Mouse (Mus musculus) hindbrain, embryonic 13.5 days (tissue): ENCODE data around the gene Pfas. TPM values are rescaled to one million over a fixed set of nuclear protein-coding genes. Genes with fewer than 3 reads are reported as not detected.
"Not testable (repeated sequence)": the region's sequence is repeated elsewhere in the genome, so short reads cannot be mapped to it uniquely, and the experiment has no call there.

Experiments used
- ATAC-seq: fragments of 200-750 bp; cut with Nextera tagmentation; 2 replicates; pipeline ENCODE4 v1.8.0; 2017; ENCODE audit warnings: moderate TSS enrichment; ENCODE audit not compliant: low FRiP score
- H3K27ac ChIP-seq: fragments of 300-500 bp; sonication (generic); 2 replicates; pipeline ENCODE4 v1.5.1; 2015; ENCODE audit warnings: inconsistent platforms, mild to moderate bottlenecking, moderate library complexity
- H3K27me3 ChIP-seq: fragments of 300-500 bp; sonication (generic); 2 replicates; pipeline ENCODE4 v1.6.1; 2015; ENCODE audit warnings: mild to moderate bottlenecking, inconsistent platforms
- H3K36me3 ChIP-seq: fragments of 300-500 bp; sonication (generic); 2 replicates; pipeline ENCODE4 v1.6.1; 2015; ENCODE audit warnings: mild to moderate bottlenecking, inconsistent platforms
- H3K4me1 ChIP-seq: fragments of 300-500 bp; sonication (generic); replicated peaks from 2 replicates; pipeline ENCODE4 v1.6.1; 2015; ENCODE audit warnings: inconsistent platforms
- H3K4me2 ChIP-seq: fragments of 300-500 bp; sonication (generic); 2 replicates; pipeline ENCODE4 v1.6.1; 2015; ENCODE audit warnings: inconsistent platforms, mild to moderate bottlenecking, moderate library complexity
- H3K4me3 ChIP-seq: fragments of 300-500 bp; sonication (generic); 2 replicates; pipeline ENCODE4 v1.5.1; 2015; ENCODE audit warnings: mild to moderate bottlenecking, inconsistent platforms
- H3K9ac ChIP-seq: fragments of 300-500 bp; sonication (generic); 2 replicates; pipeline ENCODE4 v1.6.1; 2015; ENCODE audit warnings: mild to moderate bottlenecking, inconsistent platforms
- H3K9me3 ChIP-seq: fragments of 300-500 bp; sonication (generic); 2 replicates; pipeline ENCODE4 v1.6.1; 2016; ENCODE audit warnings: inconsistent platforms
- WGBS: fragments of 180-500 bp; shearing (Covaris S2); methylation state at CpG from one replicate; pipeline ENCODE4 v1.1.7; 2015; 5-methylcytosine and 5-hydroxymethylcytosine counted together
- polyA plus RNA-seq: library from polyadenylated mRNA; unstranded; fragments of >200 nt; fragmentation: Nextera tagmentation; extraction: Ambion mirVana; gene quantifications from 2 replicates; pipeline ENCODE4 v1.2.1, GENCODE M21; 2015

The Pfas gene
- polyA plus RNA-seq, 1 experiment from 2014 or later = 19.1 TPM

DNA sequence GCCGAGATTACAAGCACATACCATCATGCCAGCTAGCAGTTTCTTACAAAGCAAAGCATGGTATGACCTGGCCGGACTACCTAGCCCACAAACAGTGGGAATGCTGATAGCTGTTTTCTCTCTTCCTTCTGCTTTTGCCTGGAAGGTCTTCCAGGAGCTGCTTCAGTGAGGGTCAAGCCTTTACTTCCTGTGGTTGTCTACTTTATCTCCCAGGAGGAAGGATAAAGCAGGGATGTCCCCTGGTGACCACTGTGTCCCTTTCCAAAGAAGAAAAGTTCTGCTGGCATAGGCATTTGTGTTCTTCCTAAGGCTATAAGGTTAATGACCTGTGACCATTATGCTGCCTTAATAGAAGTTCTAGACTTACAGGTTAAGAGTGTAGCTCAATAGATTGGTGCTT is 44.9 kb downstream of the Pfas start:
- H3K27ac ChIP-seq = no peak overlapping the region
- 82% methylated on average over 2 of the region's 2 CpGs for WGBS
- no peak overlapping the region for H3K4me3 ChIP-seq
- no peaks in the 10 kb centered on the region for H3K36me3 ChIP-seq
- peaks cover 15% of the 10 kb centered on the region for H3K27me3 ChIP-seq
- ATAC-seq = no peak
- H3K9ac ChIP-seq = no peak overlapping the region
- no peaks in the 10 kb centered on the region for H3K9me3 ChIP-seq
- H3K4me1 ChIP-seq = peaks cover 13% of the 10 kb centered on the region
- no peak overlapping the region for H3K4me2 ChIP-seq

DNA sequence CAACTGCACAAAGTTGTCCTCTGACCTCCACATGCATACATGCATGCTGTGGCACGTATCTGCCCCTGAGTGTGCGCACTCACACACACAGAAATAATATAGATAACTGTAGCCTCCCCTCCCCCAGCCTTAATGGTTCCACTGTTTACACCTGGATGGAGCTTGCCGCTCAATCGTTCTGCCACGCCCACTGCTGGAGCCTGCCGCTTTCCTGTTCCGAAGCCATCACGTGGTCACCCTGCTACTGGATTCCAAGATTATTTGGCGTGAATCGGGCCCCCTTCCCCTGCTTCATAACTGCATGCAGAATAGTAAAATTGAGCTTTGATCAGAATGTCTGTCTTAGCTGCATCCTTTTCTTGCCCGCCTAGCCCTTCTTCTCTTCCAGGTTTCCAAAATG is 46.1 kb downstream of the Pfas start:
- not testable (repeated sequence) for H3K36me3 ChIP-seq, ATAC-seq, H3K4me2 ChIP-seq, H3K4me3 ChIP-seq, H3K9me3 ChIP-seq, H3K9ac ChIP-seq, H3K4me1 ChIP-seq, H3K27ac ChIP-seq
- 29% methylated on average over 11 of the region's 11 CpGs for WGBS
- peaks cover 24% of the 10 kb centered on the region for H3K27me3 ChIP-seq

DNA sequence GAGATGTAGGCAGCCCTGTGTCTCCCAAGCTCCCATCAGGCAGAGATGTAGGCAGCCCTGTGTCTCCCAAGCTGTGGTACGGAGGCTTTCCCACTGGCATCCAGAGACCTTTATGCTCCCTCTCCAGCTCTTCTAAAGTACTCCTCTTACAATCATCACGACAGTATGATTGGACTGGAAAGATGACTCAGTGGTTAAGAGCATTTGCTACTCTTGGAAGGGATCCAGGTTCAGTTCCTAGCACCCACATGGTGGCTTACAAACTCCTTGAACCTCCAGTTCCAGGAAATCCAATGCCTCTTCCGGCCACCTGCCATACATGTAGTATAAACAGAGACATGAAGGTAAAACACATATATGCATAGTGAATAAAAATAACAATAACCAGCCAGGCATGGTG is 46.7 kb downstream of the Pfas start:
- ATAC-seq = no peak
- 75% methylated on average over 3 of the region's 3 CpGs for WGBS
- H3K36me3 ChIP-seq = no peaks in the 10 kb centered on the region
- H3K27ac ChIP-seq = no peak overlapping the region
- no peak overlapping the region for H3K9ac ChIP-seq
- peaks cover 28% of the 10 kb centered on the region for H3K27me3 ChIP-seq
- H3K9me3 ChIP-seq = no peaks in the 10 kb centered on the region
- no peak overlapping the region for H3K4me3 ChIP-seq
- H3K4me1 ChIP-seq = no peaks in the 10 kb centered on the region
- no peak overlapping the region for H3K4me2 ChIP-seq

GRCm38 (mm10) chr11:68957971-68958370 is 50.3 kb downstream of the Pfas start:
- Histone ChIP-seq H3K4me2 (no peak overlapping the region), H3K4me3 (no peak overlapping the region), H3K27me3 (peaks cover 58% of the 10 kb centered on the region), H3K9ac (no peak overlapping the region), H3K36me3 (no peaks in the 10 kb centered on the region), H3K4me1 (peaks cover 11% of the 10 kb centered on the region), H3K9me3 (no peaks in the 10 kb centered on the region), H3K27ac (no peak overlapping the region)
- no peak for ATAC-seq
- WGBS = 95% methylated on average over 1 of the region's 1 CpGs

DNA sequence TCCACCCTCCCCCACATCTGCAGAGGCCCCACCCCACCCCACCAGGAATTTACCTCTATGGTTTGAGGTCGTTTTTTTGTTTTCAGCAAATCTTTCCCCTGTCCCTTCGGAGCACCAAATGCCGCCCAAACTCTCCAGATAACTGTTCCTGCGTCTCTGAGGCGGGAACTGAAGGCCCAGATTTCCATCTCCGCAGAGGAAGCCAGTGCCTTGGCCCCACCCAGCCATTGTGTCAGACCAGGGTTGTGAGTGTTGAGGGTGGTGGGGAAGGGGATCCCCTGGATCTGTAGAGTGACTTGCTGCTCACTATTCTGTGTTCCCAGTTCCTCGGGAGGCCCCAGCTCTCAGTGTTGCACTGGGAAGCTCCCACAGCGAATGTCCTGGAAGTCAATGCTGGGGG is 51.0 kb downstream of the Pfas start, which contains the start of gene Arhgef15:
Gene Arhgef15 (minus strand): TSS at position 173 of the 400 bp plus-strand sequence.
- no peak for ATAC-seq
- Histone ChIP-seq H3K4me1 (peaks cover 11% of the 10 kb centered on the region), H3K9me3 (no peaks in the 10 kb centered on the region), H3K4me2 (peak within 1 kb of the TSS; percentile 11; the same call in 1 of the 2 replicates), H3K4me3 (0 out of 2 replicates have a peak within 1 kb of the TSS, but pooled peaks have one; percentile 12), H3K36me3 (no peaks in the 10 kb centered on the region), H3K27me3 (peaks cover 58% of the 10 kb centered on the region), H3K27ac (no peak within 1 kb of the TSS), H3K9ac (no peak within 1 kb of the TSS)
- whole genome bisulfite sequencing = 34% methylated on average over 8 of the region's 8 CpGs

DNA sequence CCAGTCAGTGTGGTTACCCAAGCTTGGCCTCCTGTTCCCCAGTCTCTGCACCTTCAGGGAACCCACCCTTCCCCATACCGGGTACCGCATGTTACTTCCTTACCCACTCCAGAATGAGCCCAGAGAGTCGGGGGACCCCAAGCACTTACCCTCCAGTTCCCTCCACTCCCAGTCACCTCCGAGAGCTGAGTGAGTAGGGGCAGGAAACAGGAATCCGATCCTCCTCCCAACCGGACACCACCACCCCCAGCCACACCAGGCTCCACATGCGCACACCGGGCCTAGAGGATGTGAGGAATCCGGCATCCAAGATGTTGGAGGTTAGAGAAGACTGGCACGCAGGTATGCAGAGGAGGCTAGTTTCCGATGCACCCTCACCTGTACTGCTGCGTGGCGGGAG is 51.6 kb downstream of the Pfas start:
- Histone ChIP-seq H3K36me3 (no peaks in the 10 kb centered on the region), H3K27me3 (peaks cover 62% of the 10 kb centered on the region), H3K27ac (no peak overlapping the region), H3K4me1 (peaks cover 11% of the 10 kb centered on the region), H3K9me3 (no peaks in the 10 kb centered on the region), H3K9ac (no peak overlapping the region), H3K4me2 (no peak overlapping the region), H3K4me3 (0 out of 2 replicates have a peak overlapping the region, but pooled peaks have one; percentile 12)
- no peak for ATAC-seq
- WGBS = 33% methylated on average over 13 of the region's 13 CpGs

- Histone ChIP-seq H3K27ac (no peak overlapping the region), H3K4me3 (no peak overlapping the region), H3K27me3 (peaks cover 68% of the 10 kb centered on the region)
Observed at GRCm38 (mm10) chr11:68956107-68956506, 52.2 kb downstream of the Pfas start.

GRCm38 (mm10) chr11:68955473-68955872 is 52.8 kb downstream of the Pfas start:
- 70% methylated on average over 5 of the region's 5 CpGs for WGBS
- Histone ChIP-seq H3K4me2 (peak overlapping the region; percentile 56), H3K4me1 (peaks cover 11% of the 10 kb centered on the region), H3K27ac (no peak overlapping the region), H3K9ac (no peak overlapping the region), H3K4me3 (no peak overlapping the region), H3K36me3 (no peaks in the 10 kb centered on the region), H3K9me3 (no peaks in the 10 kb centered on the region), H3K27me3 (peaks cover 72% of the 10 kb centered on the region)
- no peak for ATAC-seq

More at GRCm38 (mm10) chr11:68956107-68956506, 52.2 kb downstream of the Pfas start:
- no peak overlapping the region for H3K9ac ChIP-seq
- H3K4me1 ChIP-seq = peaks cover 11% of the 10 kb centered on the region
- no peak for ATAC-seq
- H3K9me3 ChIP-seq = no peaks in the 10 kb centered on the region
- H3K36me3 ChIP-seq = no peaks in the 10 kb centered on the region
- H3K4me2 ChIP-seq = peak overlapping the region; percentile 11; the same call in 1 of the 2 replicates
- 53% methylated on average over 3 of the region's 3 CpGs for WGBS

GRCm38 (mm10) chr11:68954408-68954807 is 53.9 kb downstream of the Pfas start:
- Histone ChIP-seq H3K9me3 (no peaks in the 10 kb centered on the region), H3K27me3 (peaks cover 76% of the 10 kb centered on the region), H3K4me2 (peak overlapping the region; percentile 56), H3K4me3 (peak overlapping the region; percentile 35), H3K4me1 (peaks cover 11% of the 10 kb centered on the region), H3K9ac (peak overlapping the region; percentile 66), H3K36me3 (no peaks in the 10 kb centered on the region), H3K27ac (no peak overlapping the region)
- no peak for ATAC-seq
- WGBS = 3% methylated on average over 17 of the region's 17 CpGs

DNA sequence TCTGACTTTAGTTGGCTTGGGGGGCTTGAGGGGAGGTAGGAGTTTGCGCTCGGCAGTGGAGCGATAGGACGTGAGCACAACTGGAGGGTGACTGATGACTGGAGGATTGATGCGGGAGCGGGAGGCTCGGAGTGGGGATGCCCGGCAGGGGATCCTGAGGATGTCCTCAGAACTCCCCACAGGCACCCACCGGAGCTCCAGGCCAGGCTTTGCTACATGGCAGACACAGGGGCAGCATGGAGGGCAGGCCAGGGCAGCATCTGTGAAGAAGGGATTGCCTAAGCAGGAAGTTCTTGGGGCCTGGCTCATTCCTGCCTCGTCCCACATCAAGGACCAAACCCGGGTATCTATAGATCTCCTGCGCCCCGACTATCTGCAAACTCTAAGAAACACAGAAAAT is 54.4 kb downstream of the Pfas start:
- Histone ChIP-seq H3K27ac (no peak overlapping the region), H3K4me2 (peak overlapping the region; percentile 56), H3K4me3 (no peak overlapping the region)

DNA sequence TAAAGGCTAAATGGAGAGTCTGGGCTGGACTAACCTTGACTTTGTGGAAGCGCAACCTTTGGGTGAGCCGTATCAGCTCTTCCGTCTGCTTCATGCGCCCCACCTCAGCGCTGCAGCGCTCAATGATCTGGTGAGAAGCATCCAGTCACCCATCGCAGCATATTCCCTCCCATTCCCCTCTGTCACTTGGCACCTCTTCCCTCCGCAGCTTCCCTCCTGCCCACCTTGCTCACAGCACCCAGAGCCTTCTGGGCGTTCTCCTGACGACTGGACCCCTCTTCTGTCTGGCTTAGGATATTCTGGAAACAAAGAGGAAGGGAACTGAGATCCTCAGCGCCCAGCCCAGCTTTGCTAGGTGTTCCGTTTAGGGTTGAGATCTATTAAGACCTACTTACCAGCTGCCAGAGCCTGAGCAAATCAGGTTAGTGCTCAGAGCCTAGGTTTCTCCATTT is 60.7 kb downstream of the Pfas start:
- WGBS = 13% methylated on average over 12 of the region's 12 CpGs
- peak overlapping the region; percentile 89 for H3K27ac ChIP-seq

More for the DNA sequence above, 54.4 kb downstream of the Pfas start:
- Histone ChIP-seq H3K36me3 (no peaks in the 10 kb centered on the region), H3K27me3 (peaks cover 77% of the 10 kb centered on the region), H3K9me3 (no peaks in the 10 kb centered on the region), H3K9ac (no peak overlapping the region), H3K4me1 (peaks cover 11% of the 10 kb centered on the region)
- ATAC-seq = no peak
- WGBS = 5% methylated on average over 13 of the region's 13 CpGs

GRCm38 (mm10) chr11:68946806-68947440 is 61.3 kb downstream of the Pfas start:
- H3K4me1 ChIP-seq = peaks cover 10% of the 10 kb centered on the region
- H3K36me3 ChIP-seq = peaks cover 9% of the 10 kb centered on the region; the same call in 1 of the 2 replicates
- peak overlapping the region; percentile 46 for H3K4me3 ChIP-seq
- H3K9me3 ChIP-seq = no peaks in the 10 kb centered on the region
- peak; percentile 72 for ATAC-seq
- peak overlapping the region; percentile 75 for H3K9ac ChIP-seq
- peak overlapping the region; percentile 54 for H3K4me2 ChIP-seq
- peak overlapping the region; percentile 89 for H3K27ac ChIP-seq
- 6% methylated on average over 14 of the region's 16 CpGs for WGBS
- H3K27me3 ChIP-seq = peaks cover 31% of the 10 kb centered on the region

More for the DNA sequence above, 60.7 kb downstream of the Pfas start:
- Histone ChIP-seq H3K9ac (peak overlapping the region; percentile 71), H3K4me2 (peak overlapping the region; percentile 54), H3K27me3 (peaks cover 33% of the 10 kb centered on the region), H3K4me3 (peak overlapping the region; percentile 46), H3K9me3 (no peaks in the 10 kb centered on the region), H3K4me1 (peaks cover 10% of the 10 kb centered on the region), H3K36me3 (peaks cover 9% of the 10 kb centered on the region; the same call in 1 of the 2 replicates)
- ATAC-seq = peak; percentile 88

DNA sequence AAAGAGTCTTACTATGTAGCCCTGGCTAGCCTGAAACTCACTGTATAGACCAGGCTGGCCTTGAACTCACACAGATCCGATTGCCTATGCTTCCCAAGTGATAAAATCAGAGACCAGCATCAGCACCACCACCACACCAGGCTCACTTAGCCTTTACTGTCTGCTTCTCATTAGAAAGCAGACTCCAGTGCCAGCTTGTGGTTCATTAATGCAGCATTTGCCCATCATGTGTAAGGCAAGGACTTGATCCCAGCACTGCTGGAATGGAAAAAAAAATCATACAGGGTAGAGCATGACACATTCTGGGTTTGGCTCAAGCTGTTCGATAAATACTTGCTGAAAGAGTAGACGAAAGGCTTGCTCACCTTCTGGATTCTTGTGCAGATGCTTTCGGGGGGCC is 62.3 kb downstream of the Pfas start:
- Histone ChIP-seq H3K36me3 (peaks cover 9% of the 10 kb centered on the region; the same call in 1 of the 2 replicates), H3K4me1 (peaks cover 13% of the 10 kb centered on the region), H3K4me3 (peak overlapping the region; percentile 46), H3K9me3 (no peaks in the 10 kb centered on the region), H3K27ac (no peak overlapping the region), H3K9ac (no peak overlapping the region), H3K27me3 (peaks cover 22% of the 10 kb centered on the region; the same call in 1 of the 2 replicates), H3K4me2 (peak overlapping the region; percentile 54)
- 89% methylated on average over 4 of the region's 4 CpGs for WGBS
- ATAC-seq = no peak
